Mouse (Mus musculus) kidney, postnatal 10 days (tissue): ENCODE data around the gene Gsdma3.
"Not testable (repeated sequence)": the region's sequence is repeated elsewhere in the genome, so short reads cannot be mapped to it uniquely, and the experiment has no call there.

Source experiments
- DNase-seq: peaks from one replicate; pipeline ENCODE4 v3.0.0; 2021; ENCODE audit warnings: mixed read lengths

Gene Gsdma3

GRCm38 (mm10) chr11:98672482-98672881, 46.3 kb downstream of the Gsdma3 start:
- no peak for DNase-seq

DNA sequence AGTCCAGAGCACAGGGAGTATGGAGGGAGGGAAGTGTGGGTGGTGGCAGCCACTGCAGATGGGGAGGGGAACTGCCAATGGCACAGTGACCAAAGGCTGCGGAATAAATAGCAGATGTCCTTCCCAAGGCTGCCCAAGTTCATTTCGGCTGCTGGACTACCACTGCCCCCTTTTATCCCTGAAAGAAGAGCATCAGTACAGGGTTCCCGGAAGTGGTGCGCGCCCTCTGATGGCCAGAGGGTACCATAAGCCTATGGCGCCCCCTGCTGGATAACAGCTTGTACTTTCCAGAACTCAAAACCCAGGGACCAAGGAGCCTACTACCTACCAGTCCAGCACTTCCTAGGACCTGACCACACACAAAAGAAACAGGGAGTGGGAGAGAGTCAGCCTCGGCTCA, 47.0 kb downstream of the Gsdma3 start:
- DNase-seq = peak; percentile 77

DNA sequence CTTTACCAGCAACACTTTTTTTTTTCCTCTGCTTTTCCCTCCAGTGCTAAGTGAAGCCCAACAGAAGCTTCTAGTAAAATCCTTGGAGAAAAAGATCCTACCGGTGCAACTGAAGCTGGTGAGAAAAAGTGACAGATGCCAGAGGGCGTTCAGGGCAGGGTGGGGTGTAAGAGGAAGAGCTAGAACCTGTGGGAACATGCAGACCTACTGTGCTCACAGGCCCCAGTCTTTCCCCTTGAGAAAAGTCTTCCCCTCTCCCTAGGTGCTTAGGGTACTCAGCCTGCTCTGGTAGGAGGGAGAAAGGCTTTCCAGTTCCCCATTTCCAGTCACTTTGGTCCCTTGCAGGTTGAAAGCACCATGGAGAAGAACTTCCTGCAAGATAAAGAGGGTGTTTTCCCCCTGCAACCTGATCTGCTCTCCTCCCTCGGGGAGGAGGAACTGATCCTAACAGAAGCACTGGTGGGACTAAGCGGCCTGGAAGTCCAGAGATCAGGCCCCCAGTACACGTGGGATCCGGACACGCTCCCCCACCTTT, 49.7 kb downstream of the Gsdma3 start:
- no peak for DNase-seq

GRCm38 (mm10) chr11:98680023-98680422, 53.9 kb downstream of the Gsdma3 start:
- DNase-seq = no peak

DNA sequence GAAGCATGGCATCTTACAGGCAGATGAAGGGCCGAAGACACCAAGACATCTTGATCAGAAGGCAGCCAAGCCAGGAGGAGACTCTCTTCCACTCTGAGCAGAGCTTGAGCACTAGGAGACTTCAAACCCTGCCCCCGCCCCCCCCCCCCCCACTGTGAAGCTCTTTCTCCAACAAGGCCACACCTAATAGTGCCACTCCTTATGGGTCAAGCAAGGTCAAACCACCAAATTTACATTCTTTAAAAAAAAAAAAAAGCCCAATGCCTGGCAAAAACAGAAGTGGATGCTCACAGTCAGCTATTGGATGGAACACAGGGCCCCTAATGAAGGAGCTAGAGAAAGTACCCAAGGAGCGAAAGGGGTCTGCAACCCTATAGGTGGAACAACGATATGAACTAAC, 54.4 kb downstream of the Gsdma3 start:
- DNase-seq = not testable (repeated sequence)

GRCm38 (mm10) chr11:98681186-98681585, 55.0 kb downstream of the Gsdma3 start:
- DNase-seq = no peak

GRCm38 (mm10) chr11:98681786-98682745, 55.9 kb downstream of the Gsdma3 start, which contains the start of gene Psmd3:
Gene Psmd3 (plus strand): TSS chr11:98682554.
- peak; percentile 96 for DNase-seq

DNA sequence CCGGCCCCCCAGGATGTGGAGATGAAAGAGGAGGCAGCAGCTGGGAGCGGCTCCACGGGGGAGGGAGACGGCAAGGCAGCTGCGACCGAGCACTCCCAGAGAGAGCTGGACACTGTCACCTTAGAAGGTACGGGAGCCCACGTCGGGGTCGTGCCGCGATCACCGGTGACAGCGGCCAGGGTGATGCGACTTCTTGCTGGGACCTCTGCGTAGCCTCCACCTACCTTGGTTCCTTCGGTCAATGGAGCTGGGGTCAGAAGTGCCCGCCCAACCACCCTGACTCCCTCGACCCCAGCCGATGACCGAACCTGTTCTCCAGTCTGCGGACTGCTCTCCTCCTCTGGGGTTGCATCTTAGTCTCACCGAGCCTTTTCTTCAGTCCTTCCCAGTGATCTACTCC, 56.7 kb downstream of the Gsdma3 start:
- no peak for DNase-seq

DNA sequence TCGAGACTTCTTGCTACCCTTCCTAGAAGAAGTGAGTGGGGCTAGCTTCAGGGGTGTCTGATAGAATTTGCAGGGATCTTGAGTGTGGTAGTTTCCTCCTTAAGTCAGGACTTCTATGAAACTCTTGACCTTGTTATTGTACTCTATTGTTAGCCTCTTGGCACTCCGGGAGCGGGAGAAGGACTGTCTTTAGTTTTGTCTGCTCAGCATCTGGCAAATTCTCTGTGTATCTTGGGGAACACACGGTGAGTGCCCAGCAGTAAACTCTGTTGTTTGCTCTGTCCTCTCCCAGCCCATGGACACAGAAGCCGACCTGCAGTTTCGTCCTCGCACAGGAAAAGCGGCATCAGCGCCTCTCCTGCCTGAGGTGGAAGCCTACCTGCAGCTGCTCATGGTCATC, 59.5 kb downstream of the Gsdma3 start:
- no peak for DNase-seq

DNA sequence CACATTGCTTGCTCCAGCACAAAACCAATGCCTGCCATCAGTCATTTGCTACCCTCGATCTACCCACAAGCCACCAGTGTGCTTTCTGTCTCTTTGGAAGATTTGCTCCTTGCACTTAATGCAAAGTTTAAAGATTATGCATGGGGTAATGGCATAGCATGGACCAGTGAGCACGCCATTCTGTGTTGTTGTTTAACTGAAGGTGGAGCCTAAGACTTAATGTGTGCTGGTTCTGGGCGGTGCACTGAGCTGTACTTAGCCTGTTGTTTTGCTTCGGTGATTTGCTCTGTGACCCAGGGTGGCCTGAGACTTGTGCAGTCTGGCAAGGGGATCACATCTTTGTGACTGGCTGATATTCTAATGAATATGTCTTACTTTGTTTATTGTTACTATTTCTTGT, 60.8 kb downstream of the Gsdma3 start:
- DNase-seq = peak; percentile 69
